Mouse (Mus musculus): Measurements from ENCODE around the gene Sec24c. TPM values are rescaled to one million over a fixed set of nuclear protein-coding genes. Genes with fewer than 3 reads are reported as not detected.

Gene Sec24c
- polyA plus RNA-seq, 1 experiment from 2014 or later = 97.3 TPM

GRCm38 (mm10) chr14:20641438-20641875 is 32.7 kb upstream of the Sec24c start:
- Histone ChIP-seq H3K9me3 (no peaks in the 10 kb centered on the region), H3K4me1 (0 out of 2 replicates have a peak, but pooled peaks cover 11% of the 10 kb centered on the region), H3K4me2 (replicated peaks) (peak overlapping the region; percentile 81), H3K4me3 (peak overlapping the region; percentile 70), H3K27ac (peak overlapping the region; percentile 89), H3K36me3 (no peaks in the 10 kb centered on the region), H3K27me3 (no peaks in the 10 kb centered on the region), H3K9ac (peak overlapping the region; percentile 78)
- no peak for ATAC-seq (ENCODE audit: insufficient number of reproducible peaks, insufficient read depth, low FRiP score, low TSS enrichment)
- 17% methylated on average over 10 of the region's 10 CpGs for WGBS

DNA sequence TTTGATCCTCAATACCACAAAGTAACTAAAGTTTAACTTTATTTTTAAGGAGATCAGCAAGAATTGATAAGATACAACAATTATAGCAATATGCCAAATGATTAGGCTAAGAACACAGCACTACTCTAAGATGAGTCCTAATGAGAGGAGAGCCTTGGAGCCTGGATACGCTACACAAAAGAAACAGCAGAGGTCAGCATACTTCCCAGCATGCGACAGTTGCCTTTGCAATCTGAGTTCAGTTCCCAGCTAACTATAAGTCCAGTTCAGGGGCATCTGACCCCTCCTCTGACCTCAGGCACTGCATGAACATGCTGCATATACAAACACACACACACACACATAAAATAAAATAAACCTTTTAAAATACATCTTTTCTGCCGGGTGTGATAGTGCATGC is 28.6 kb upstream of the Sec24c start:
- H3K4me1 ChIP-seq = 0 out of 2 replicates have a peak, but pooled peaks cover 8% of the 10 kb centered on the region
- H3K4me2 ChIP-seq (replicated peaks) = no peak overlapping the region
- H3K4me3 ChIP-seq = no peak overlapping the region
- no peaks in the 10 kb centered on the region for H3K9me3 ChIP-seq
- H3K36me3 ChIP-seq = no peaks in the 10 kb centered on the region
- no peak overlapping the region for H3K27ac ChIP-seq
- ATAC-seq (ENCODE audit: insufficient number of reproducible peaks, insufficient read depth, low FRiP score, low TSS enrichment) = no peak
- H3K9ac ChIP-seq = no peak overlapping the region
- 29% methylated on average over 3 of the region's 3 CpGs for WGBS
- no peaks in the 10 kb centered on the region for H3K27me3 ChIP-seq

DNA sequence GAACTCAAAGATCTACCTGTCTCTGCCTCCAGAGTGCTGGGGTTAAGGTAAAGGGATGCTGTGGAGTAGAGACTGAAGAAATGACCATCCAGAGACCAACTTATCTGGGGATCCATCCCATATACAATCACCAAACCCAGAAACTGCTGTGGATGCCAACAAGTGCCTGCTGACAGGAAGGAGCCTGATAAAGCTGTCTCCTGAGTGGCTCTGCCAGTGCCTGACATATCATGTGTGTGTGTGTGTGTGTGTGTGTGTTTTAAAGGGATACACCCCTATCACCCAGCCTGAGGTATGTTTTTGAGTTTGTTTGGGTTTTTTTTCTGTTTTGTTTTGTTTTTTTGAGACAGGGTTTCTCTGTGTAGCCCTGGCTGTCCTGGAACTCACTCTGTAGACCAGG is 27.7 kb upstream of the Sec24c start:
- H3K9ac ChIP-seq = no peak overlapping the region
- 0 out of 2 replicates have a peak, but pooled peaks cover 8% of the 10 kb centered on the region for H3K4me1 ChIP-seq
- no peaks in the 10 kb centered on the region for H3K9me3 ChIP-seq
- no peak overlapping the region for H3K4me2 ChIP-seq (replicated peaks)
- ATAC-seq (ENCODE audit: insufficient number of reproducible peaks, insufficient read depth, low FRiP score, low TSS enrichment) = no peak
- H3K36me3 ChIP-seq = no peaks in the 10 kb centered on the region
- H3K4me3 ChIP-seq = no peak overlapping the region
- no peaks in the 10 kb centered on the region for H3K27me3 ChIP-seq
- no peak overlapping the region for H3K27ac ChIP-seq

- H3K9me3 ChIP-seq = no peaks in the 10 kb centered on the region
- no peak overlapping the region for H3K4me2 ChIP-seq (replicated peaks)
- no peak overlapping the region for H3K4me3 ChIP-seq
- no peak overlapping the region for H3K9ac ChIP-seq
- WGBS = 65% methylated on average over 2 of the region's 2 CpGs
- H3K4me1 ChIP-seq = no peaks in the 10 kb centered on the region
- no peaks in the 10 kb centered on the region for H3K36me3 ChIP-seq
- H3K27me3 ChIP-seq = no peaks in the 10 kb centered on the region
- H3K27ac ChIP-seq = no peak overlapping the region
- no peak for ATAC-seq (ENCODE audit: insufficient number of reproducible peaks, insufficient read depth, low FRiP score, low TSS enrichment)
These were observed 23.1 kb upstream of the Sec24c start for GRCm38 (mm10) chr14:20651000-20651399.

- no peak overlapping the region for H3K27ac ChIP-seq
- ATAC-seq (ENCODE audit: insufficient number of reproducible peaks, insufficient read depth, low FRiP score, low TSS enrichment) = no peak
- no peak overlapping the region for H3K4me3 ChIP-seq
- H3K4me1 ChIP-seq = no peaks in the 10 kb centered on the region
- H3K27me3 ChIP-seq = no peaks in the 10 kb centered on the region
- 65% methylated on average over 4 of the region's 4 CpGs for WGBS
- no peaks in the 10 kb centered on the region for H3K9me3 ChIP-seq
- H3K4me2 ChIP-seq (replicated peaks) = no peak overlapping the region
- no peak overlapping the region for H3K9ac ChIP-seq
- no peaks in the 10 kb centered on the region for H3K36me3 ChIP-seq
These were observed 22.3 kb upstream of the Sec24c start for GRCm38 (mm10) chr14:20651722-20652256.

DNA sequence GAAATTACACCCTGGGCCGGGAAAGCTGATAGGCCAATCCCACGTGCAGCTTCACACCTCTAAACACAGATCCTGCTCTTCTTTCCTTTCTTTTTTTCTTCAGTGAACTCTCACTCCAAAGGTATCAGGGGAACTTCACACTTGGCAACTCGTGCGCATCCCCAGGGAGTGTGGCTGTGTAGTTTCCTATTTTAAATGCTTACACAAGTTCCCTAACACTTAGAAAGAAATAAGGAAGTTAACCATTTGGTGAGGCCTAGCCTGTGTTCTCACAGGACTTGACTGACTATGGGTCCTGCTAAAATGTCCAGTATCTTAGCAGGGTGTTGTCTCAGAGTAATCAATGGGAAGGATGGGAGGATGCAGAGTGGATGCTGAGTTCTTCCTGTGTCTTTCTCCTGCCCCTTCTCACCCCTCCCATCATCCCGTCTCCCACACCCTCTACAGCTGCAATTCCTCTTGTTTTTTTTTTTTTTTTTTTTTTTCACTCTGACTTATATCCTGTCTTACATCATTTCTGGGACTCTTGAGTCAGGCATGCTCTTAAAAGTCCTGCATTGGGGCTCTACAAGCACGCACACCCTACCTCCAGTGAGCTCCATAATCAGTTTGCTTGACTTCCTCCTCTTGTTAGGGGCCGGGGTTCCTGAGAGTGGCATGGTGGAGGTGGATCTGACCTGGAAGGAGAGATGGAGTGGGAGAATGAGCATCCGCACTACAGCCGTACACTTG is 19.3 kb upstream of the Sec24c start:
- Histone ChIP-seq H3K27ac (no peak overlapping the region), H3K9ac (no peak overlapping the region), H3K4me3 (no peak overlapping the region), H3K4me1 (no peaks in the 10 kb centered on the region), H3K4me2 (replicated peaks) (no peak overlapping the region), H3K9me3 (no peaks in the 10 kb centered on the region), H3K27me3 (no peaks in the 10 kb centered on the region), H3K36me3 (no peaks in the 10 kb centered on the region)
- 82% methylated on average over 9 of the region's 9 CpGs for WGBS
- ATAC-seq (ENCODE audit: insufficient number of reproducible peaks, insufficient read depth, low FRiP score, low TSS enrichment) = no peak

DNA sequence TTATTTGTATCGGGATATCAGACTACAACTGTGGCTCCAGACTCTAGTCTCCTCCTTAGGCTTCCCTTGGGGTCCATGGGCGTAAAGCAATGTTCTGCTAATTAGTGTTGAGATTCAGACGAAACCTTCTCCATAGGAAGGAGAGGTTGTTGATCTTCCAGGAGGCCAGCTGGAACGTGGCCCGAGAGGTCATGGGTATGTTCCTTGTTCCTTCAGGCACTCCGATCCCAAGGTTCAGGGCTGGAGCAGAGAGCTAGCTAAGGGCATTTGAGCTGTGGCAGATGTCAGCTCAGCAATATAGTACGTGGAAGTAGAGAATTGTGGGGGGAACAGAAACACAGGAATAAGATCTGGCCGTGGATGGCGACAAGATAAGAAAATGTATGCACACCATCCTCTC is 18.4 kb upstream of the Sec24c start:
- H3K4me1 ChIP-seq = no peaks in the 10 kb centered on the region; the same call in 1 of the 2 replicates
- no peaks in the 10 kb centered on the region for H3K36me3 ChIP-seq
- H3K9me3 ChIP-seq = no peaks in the 10 kb centered on the region
- H3K4me2 ChIP-seq (replicated peaks) = no peak overlapping the region
- no peak overlapping the region for H3K27ac ChIP-seq
- no peak overlapping the region for H3K9ac ChIP-seq
- no peak overlapping the region for H3K4me3 ChIP-seq
- H3K27me3 ChIP-seq = no peaks in the 10 kb centered on the region
- ATAC-seq (ENCODE audit: insufficient number of reproducible peaks, insufficient read depth, low FRiP score, low TSS enrichment) = no peak
- 58% methylated on average over 9 of the region's 9 CpGs for WGBS

DNA sequence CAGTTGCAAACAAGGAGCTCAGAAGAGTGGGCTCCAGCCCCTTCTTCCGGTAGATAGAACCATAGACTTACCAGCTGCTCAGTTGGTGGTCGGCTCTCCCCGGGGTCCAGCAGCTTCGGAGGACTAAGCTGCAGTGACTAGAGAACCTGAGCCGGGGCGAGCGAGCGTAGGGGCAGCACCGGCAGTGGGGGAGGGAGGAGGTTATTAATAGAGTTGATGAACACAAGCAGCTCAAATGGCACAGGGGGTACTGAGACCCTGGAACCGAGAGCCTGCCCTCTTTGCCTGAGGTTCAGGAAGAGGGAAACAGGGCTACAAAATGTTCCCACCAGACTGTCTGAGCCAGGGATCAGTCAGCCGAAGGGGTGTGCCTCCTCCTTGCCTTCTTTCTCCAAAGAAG is 17.7 kb upstream of the Sec24c start, which contains the start of gene Myoz1:
Gene Myoz1, minus strand, starts transcription at position 180 of the 400 bp plus-strand sequence.
- Histone ChIP-seq H3K27ac (no peak within 1 kb of the TSS), H3K4me1 (no peaks in the 10 kb centered on the region; the same call in 1 of the 2 replicates), H3K36me3 (no peaks in the 10 kb centered on the region), H3K27me3 (no peaks in the 10 kb centered on the region), H3K4me2 (replicated peaks) (no peak within 1 kb of the TSS), H3K9me3 (no peaks in the 10 kb centered on the region), H3K9ac (no peak within 1 kb of the TSS), H3K4me3 (no peak within 1 kb of the TSS)
- no peak for ATAC-seq (ENCODE audit: insufficient number of reproducible peaks, insufficient read depth, low FRiP score, low TSS enrichment)
- WGBS = 32% methylated on average over 11 of the region's 11 CpGs

DNA sequence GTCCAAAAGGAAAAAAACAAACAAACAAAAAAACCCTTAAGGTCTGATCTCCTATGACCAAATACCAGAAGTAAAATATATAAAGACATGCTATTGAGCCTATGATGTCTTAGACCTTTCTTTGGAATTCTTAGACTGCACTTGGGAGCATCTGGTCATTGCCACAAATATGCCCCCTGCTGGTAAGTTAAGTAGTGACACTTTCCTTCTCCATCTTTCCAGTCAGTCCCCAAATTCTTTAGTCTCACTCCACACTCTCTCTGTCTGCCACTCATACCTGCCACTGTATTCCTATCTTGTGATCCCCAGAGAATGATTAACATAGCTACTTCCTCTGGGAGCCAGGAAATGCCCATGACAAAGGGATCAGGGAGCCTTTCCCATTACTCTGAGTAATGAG is 15.8 kb upstream of the Sec24c start:
- Histone ChIP-seq H3K4me2 (replicated peaks) (no peak overlapping the region), H3K9me3 (no peaks in the 10 kb centered on the region), H3K9ac (no peak overlapping the region), H3K4me1 (peaks cover 10% of the 10 kb centered on the region), H3K4me3 (no peak overlapping the region), H3K36me3 (no peaks in the 10 kb centered on the region), H3K27me3 (no peaks in the 10 kb centered on the region), H3K27ac (no peak overlapping the region)
- no peak for ATAC-seq (ENCODE audit: insufficient number of reproducible peaks, insufficient read depth, low FRiP score, low TSS enrichment)

GRCm38 (mm10) chr14:20658902-20659301 is 15.2 kb upstream of the Sec24c start:
- no peak overlapping the region for H3K4me2 ChIP-seq (replicated peaks)
- ATAC-seq (ENCODE audit: insufficient number of reproducible peaks, insufficient read depth, low FRiP score, low TSS enrichment) = no peak
- 84% methylated on average over 6 of the region's 6 CpGs for WGBS
- no peak overlapping the region for H3K27ac ChIP-seq
- no peaks in the 10 kb centered on the region for H3K36me3 ChIP-seq
- H3K9ac ChIP-seq = no peak overlapping the region
- no peaks in the 10 kb centered on the region for H3K9me3 ChIP-seq
- H3K4me3 ChIP-seq = no peak overlapping the region
- peaks cover 10% of the 10 kb centered on the region for H3K4me1 ChIP-seq
- H3K27me3 ChIP-seq = no peaks in the 10 kb centered on the region

DNA sequence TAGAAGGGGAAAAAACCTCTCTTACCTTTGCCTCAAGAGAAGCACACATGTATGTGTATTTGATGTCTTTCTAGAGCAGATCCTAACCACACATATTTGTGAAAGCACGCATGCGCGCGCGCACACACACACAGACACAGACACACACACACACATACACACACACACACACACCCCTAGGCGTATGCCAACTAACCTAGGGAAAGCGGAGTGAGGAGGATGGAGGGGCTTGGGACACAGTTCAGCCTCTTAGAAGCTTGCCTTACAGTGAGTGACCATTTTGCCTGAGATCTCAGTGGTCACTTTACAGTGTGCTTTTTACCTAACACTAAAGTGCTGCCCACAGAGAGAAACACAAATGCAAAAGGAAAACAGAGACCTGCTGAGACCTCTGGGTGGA is 14.4 kb upstream of the Sec24c start:
- no peak overlapping the region for H3K4me2 ChIP-seq (replicated peaks)
- H3K9me3 ChIP-seq = no peaks in the 10 kb centered on the region
- no peak overlapping the region for H3K4me3 ChIP-seq
- 98% methylated on average over 7 of the region's 7 CpGs for WGBS
- H3K4me1 ChIP-seq = peaks cover 10% of the 10 kb centered on the region
- H3K9ac ChIP-seq = no peak overlapping the region
- H3K27me3 ChIP-seq = no peaks in the 10 kb centered on the region
- H3K36me3 ChIP-seq = no peaks in the 10 kb centered on the region
- no peak overlapping the region for H3K27ac ChIP-seq
- no peak for ATAC-seq (ENCODE audit: insufficient number of reproducible peaks, insufficient read depth, low FRiP score, low TSS enrichment)

- peak overlapping the region; percentile 55 for H3K4me3 ChIP-seq
- no peaks in the 10 kb centered on the region for H3K9me3 ChIP-seq
- H3K4me1 ChIP-seq = peaks cover 10% of the 10 kb centered on the region
- H3K27me3 ChIP-seq = no peaks in the 10 kb centered on the region
- peak overlapping the region; percentile 87 for H3K27ac ChIP-seq
- H3K9ac ChIP-seq = peak overlapping the region; percentile 74
- no peaks in the 10 kb centered on the region for H3K36me3 ChIP-seq
- WGBS = under 1% methylated on average over 52 of the region's 52 CpGs
- peak; percentile 69 for ATAC-seq (ENCODE audit: insufficient number of reproducible peaks, insufficient read depth, low FRiP score, low TSS enrichment)
- H3K4me2 ChIP-seq (replicated peaks) = peak overlapping the region; percentile 71
These were observed 13.1 kb upstream of the Sec24c start for GRCm38 (mm10) chr14:20660827-20661660.
